Mouse (Mus musculus): Measurements from ENCODE around the gene Cnn3. TPM values are rescaled to one million over a fixed set of nuclear protein-coding genes. Genes with fewer than 3 reads are reported as not detected.

Gene Cnn3
- polyA plus RNA-seq, 1 experiment from 2014 or later = 720 TPM

DNA sequence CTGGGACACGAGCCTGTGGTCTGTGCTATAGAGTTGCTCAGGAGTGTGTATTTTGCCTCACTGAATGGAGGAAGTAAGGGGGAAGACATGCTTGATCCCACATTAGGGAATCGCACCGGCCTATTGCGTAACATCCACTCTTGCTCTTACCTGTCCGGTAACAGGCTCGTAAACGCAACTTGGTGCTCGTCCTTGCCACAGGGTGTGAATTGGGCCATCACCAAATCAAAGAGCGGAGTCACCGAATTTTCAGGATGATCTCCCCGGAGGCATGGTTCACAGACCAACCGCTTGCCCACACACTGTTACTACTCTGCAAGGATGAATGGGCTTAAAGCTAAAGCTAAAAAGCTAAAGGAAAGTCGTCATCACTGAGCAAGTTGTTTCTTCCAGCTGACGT is 81.4 kb downstream of the Cnn3 start:
- Histone ChIP-seq H3K4me3 (no peak overlapping the region), H3K4me1 (no peaks in the 10 kb centered on the region), H3K4me2 (no peak overlapping the region), H3K9ac (no peak overlapping the region), H3K27ac (no peak overlapping the region), H3K9me3 (no peaks in the 10 kb centered on the region), H3K36me3 (no peaks in the 10 kb centered on the region), H3K27me3 (no peaks in the 10 kb centered on the region)
- ATAC-seq (ENCODE audit: insufficient number of reproducible peaks, low FRiP score, low TSS enrichment, low read depth) = no peak
- WGBS = 90% methylated on average over 14 of the region's 14 CpGs

Other genes with a start within 250 kb of the Cnn3 start
- 1.1 and 1.3 TPM in 2 replicates for gene Tmem56, start 143.4 kb upstream of the Cnn3 start, polyA plus RNA-seq (2015; fragmentation: Nextera tagmentation; extraction: Ambion mirVana)
- gene Alg14, start 134.7 kb upstream of the Cnn3 start, polyA plus RNA-seq (2015; fragmentation: Nextera tagmentation; extraction: Ambion mirVana) = 41.6 and 43.9 TPM in 2 replicates
- 2.4 and 2.8 TPM in 2 replicates for gene Slc44a3, start 105.9 kb downstream of the Cnn3 start, polyA plus RNA-seq (2015; fragmentation: Nextera tagmentation; extraction: Ambion mirVana)
- gene 4930432M17Rik, start 244.3 kb downstream of the Cnn3 start, polyA plus RNA-seq (2015; fragmentation: Nextera tagmentation; extraction: Ambion mirVana) = not detected in 2 replicates